Mouse (Mus musculus): ENCODE results near the gene Gm45140.

The Gm45140 gene

DNA sequence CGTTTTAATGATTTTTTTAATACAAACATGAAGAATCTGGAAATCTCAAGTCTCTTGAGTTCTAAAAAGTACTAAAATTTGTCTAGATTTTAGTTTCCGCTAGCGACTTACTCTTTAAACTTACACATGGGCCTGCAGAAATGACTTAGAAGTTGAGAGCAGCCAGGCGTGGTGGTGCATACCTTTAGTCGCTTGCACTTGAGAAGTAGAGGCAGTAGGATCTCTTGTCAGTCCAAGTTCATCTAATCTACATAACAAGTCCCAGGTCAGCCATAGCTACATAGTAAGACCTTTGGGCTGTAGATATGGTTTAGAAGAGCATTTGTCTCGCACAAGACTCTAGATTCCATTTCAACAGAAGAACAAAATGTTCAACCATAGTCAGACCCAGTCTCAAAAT lies 16.3 kb upstream of the Gm45140 start:
- POLR2A ChIA-PET: interaction anchor here in 3 of 4 experiments (0.7 to 8.0 kb wide), 18 partner anchors 8 to 193 kb away, joined by 3 to 52 read pairs (median 4); partner anchors contain the start of genes Isy1 (in 3 of the 3), Rab7 (in 2 of the 3), Copg1 (in 1 of the 3) and H1fx (in 1 of the 3)
- CTCF ChIA-PET: interaction anchor here in 1 of 4 experiments (0.7 kb wide), 1 partner anchor 13 kb away, joined by 9 read pairs; no protein-coding TSS in a partner anchor

DNA sequence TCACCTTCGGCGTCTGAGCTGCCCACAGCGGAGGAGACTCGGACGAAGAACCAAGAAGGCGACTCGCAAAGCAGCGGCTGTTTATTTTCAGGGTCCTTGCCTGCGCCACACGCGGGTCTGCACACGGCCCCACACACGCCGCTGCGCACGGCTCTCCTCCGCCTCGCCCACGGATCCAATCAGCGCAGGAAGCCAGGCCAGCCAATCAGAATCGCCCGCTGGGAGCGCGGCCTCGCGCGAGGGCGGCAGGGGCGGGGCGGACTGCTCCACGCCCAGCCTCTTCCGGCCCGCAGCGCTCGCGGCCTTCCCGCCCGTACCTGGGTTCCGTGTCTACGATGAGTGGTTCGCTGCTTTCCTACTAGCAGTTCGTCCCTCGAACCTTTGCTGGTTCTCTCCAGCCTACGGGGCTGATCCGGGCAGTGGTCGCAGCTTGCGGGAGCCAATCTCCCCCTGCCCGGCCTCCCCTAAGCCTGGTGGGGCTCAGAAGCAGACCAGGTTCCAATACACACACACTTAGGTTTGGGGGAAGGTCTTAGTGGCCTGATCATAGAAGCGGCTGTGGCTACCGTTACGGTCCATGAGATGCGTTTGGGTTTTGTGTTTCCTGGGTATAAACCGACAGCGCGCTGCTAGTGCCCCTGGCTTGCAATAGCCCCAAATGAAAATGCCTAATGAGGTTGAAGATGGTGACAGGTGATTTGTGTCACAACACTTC lies 15.5 kb upstream of the Gm45140 start, which contains the start of gene Cnbp:
TSS of gene Cnbp (minus strand) at position 207 of the 715 bp plus-strand sequence.
- CTCF ChIA-PET: no interaction called here
- POLR2A ChIA-PET: interaction anchor here in 3 of 4 experiments (0.5 to 8.0 kb wide), 9 partner anchors 8 to 728 kb away, joined by 3 to 52 read pairs (median 7); partner anchors contain the start of genes Isy1 (in 2 of the 3) and Rab7 (in 1 of the 3)

DNA sequence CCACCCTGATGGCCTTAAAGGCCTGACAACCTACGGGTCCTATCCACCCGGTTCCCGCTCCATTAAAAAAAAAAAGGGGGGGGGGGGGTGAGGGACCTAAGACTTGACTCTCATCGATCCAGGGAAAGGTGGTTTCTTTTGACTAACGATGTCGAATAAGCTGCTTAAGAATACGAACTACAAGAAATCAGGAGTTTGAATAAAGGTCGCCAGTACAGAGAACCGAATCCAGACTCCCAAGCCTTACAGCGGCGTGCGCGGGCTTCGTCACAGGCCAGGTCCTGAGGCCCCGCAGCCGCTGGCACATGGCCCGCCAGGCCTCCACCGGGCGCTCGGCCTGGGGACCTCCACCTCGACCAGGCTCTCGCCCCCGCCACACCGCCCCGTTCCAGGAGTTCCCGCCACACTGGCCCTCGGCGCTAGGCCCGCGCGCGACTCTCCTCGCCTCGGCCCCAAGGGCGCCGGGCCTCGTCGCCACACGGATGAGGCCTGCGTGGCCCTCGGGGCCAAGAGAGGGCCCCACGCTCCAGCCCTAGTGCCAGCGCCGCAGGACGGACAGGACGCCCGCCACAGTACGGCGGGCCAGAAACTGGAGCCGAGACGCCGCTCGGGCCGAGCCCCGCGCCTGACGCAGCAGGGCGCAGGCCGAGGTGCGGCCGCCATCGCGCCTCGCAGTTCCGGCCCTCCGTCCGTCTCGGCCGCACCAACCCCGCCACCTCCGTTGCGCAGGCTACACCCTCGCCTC lies 14.7 kb upstream of the Gm45140 start:
- ChIA-PET CTCF (no interaction called here), POLR2A (interaction anchor here (0.5 to 8.0 kb wide), 15 partner anchors 10 to 727 kb away, joined by 3 to 52 read pairs (median 3); partner anchors contain the start of genes Isy1 (in 2 of the 4), Copg1 (in 1 of the 4), Hmces (in 1 of the 4) and Rab7 (in 1 of the 4))

DNA sequence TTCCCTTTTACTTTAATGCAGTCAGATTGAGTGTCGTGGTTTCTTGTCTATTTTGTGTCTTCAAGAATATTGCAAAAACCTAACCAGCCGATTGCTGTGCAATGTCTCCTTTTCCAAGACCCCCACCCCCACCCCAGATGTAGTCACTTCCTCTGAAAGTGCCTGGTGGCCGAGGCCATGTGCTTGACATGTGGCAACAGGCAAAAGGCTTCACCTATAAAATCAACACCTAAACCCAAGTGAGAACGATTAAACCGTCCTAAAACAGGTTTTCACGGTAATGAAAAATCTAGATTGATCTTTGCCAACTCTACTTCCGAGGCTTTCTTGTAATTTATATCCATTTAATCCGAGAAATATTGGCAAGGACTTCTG lies 14.2 kb upstream of the Gm45140 start:
- ChIA-PET POLR2A (interaction anchor here (0.7 to 8.0 kb wide), 14 partner anchors 10 to 196 kb away, joined by 3 to 52 read pairs (median 3); partner anchors contain the start of genes Isy1 (in 2 of the 4), Hmces (in 1 of the 4), Rab43 (in 1 of the 4) and Rab7 (in 1 of the 4)), CTCF (no interaction called here)

DNA sequence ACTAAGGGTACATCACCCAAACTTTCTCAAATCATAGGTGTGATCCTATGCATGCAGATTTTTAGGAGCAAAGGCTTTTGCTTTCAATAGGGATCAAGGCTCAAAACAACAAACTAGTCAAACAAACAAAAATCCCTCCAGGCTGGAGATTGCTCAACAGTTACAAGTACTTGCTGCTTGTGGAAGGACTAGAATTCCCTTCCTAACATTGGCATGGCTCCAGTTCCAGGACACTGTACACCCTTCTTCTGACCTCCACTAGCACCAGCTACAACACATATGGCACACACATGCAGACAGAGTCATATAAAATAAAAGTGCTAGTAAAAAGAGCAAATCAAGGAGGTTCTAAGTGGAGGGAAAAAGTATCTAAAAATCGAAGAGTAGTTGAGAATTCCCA lies 11.2 kb upstream of the Gm45140 start:
- POLR2A ChIA-PET: interaction anchor here in 2 of 4 experiments (0.6 to 3.9 kb wide), 13 partner anchors 8 to 1650 kb away, joined by 3 to 25 read pairs (median 3); partner anchors contain the start of genes Copg1 (in 1 of the 2), Gm45140 (in 1 of the 2), Isy1 (in 1 of the 2) and Rab43 (in 1 of the 2)
- CTCF ChIA-PET: no interaction called here

DNA sequence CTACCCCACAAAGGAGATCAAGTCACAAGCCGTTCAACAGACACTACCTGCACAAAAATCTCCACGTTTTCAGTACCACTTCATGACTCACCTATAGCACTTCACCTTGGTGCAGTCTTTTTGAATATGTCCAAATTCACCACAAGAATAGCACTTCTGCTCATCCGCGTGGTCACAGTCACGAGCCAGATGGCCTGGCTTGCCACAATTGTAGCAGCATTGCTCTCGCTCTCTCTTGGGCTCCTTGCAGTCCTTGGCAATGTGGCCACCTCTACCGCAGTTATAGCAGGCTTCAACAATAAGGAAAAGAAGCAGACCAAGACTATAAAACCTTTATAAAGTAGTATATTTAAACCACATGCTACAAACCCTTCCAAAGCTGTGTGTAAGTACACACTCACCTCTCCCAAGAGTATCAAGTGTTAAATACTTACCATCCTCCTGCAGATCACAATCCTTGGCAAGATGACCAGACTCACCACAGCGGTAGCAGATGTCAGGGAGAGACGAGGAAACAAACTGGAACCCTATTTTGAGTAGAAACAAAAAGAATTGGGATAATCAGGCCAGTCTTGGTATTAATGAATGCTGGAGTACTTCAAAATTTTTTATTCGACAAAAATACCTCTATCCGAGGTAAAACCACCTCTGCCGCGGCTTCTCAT lies 9.6 kb upstream of the Gm45140 start:
- CTCF ChIA-PET: no interaction called here
- POLR2A ChIA-PET: interaction anchor here in 3 of 4 experiments (0.6 to 3.9 kb wide), 12 partner anchors 10 to 1183 kb away, joined by 3 to 25 read pairs (median 3); partner anchors contain the start of genes Aplf (in 1 of the 3), Efcc1 (in 1 of the 3), Gm45140 (in 1 of the 3) and Rab43 (in 1 of the 3)

DNA sequence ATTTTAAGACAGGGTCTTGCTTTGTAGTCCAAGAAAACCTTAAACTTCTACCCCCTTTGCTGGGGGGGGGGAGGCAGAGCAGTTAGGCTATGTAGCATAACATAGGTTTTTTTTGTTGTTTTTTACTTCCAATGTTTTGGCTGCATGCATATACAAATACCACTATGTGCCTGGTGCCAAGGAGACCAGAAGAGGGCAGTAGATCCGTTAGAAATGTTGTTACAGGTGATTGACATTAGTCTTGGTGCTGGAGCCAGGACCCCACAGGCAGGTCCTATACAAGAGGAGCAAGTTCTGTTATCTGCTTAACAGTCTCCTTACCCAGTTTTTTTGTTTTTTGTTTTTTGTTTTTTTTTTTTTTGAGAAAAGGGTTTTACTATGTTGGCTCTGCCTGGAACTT lies 6.7 kb upstream of the Gm45140 start:
- CTCF ChIA-PET: interaction anchor here in 1 of 4 experiments (0.6 kb wide), 1 partner anchor 156 kb away, joined by 6 read pairs; no protein-coding TSS in a partner anchor
- POLR2A ChIA-PET: interaction anchor here in 3 of 4 experiments (0.8 to 3.3 kb wide), 10 partner anchors 10 to 156 kb away, joined by 3 to 19 read pairs (median 4); partner anchors contain the start of genes Copg1 (in 1 of the 3) and Rab43 (in 1 of the 3)

DNA sequence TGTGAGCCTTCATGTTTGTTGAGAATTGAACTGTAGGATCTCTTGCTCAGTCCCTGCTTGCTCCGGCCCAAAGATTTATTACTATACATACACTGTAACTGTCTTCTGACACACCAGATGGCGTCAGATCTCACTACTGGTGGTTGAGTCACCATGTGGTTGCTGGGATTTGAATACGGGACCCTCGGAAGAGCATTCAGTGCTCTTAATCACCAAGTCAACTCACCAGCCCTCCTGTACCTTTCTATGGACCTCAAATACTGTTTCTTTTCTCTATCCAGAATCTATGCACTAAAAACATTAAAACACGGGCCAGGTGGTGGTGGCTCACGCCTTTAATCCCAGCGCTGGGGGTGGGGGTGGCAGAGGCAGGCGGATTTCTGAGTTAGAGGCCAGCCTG lies 6.0 kb upstream of the Gm45140 start:
- CTCF ChIA-PET: interaction anchor here in 1 of 4 experiments (0.6 to 2.5 kb wide), 2 partner anchors 23 to 156 kb away, joined by 5 to 6 read pairs; no protein-coding TSS in a partner anchor
- POLR2A ChIA-PET: interaction anchor here in 3 of 4 experiments (0.7 to 3.8 kb wide), 9 partner anchors 8 to 172 kb away, joined by 4 to 49 read pairs (median 7); partner anchors contain the start of genes Cnbp (in 2 of the 3), Efcc1 (in 1 of the 3) and Rab43 (in 1 of the 3)

DNA sequence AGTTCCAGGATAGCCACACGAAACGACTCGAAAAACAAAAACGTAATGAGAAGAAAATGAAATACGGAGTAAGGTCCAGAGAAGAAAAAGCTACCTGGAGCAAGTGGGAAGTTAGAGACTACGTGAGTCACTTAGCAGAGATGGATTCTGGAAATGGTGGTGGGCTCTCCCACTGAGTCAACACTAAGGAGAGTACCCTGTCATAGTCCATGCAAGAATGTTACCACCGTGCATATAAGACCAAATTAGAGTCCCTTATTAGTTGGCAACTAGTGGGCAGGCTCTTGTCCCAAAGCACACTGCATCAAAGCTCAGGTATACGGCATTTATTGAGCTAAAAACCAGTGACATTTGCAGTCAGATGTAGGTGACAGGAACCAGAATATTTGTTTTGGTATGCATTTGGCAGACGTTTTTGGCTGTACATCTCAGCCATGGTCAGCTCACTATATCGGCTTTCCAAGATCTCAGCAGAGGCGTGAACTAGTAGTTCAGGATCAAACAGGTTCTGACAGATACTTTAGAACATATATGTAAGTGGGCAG lies 4.3 kb upstream of the Gm45140 start:
- CTCF ChIA-PET: interaction anchor here in 1 of 4 experiments (0.9 to 2.5 kb wide), 2 partner anchors 22 to 36 kb away, joined by 3 to 5 read pairs; no protein-coding TSS in a partner anchor
- POLR2A ChIA-PET: interaction anchor here in 3 of 4 experiments (0.5 to 3.8 kb wide), 46 partner anchors 8 to 1158 kb away, joined by 3 to 49 read pairs (median 5); partner anchors contain the start of genes Cnbp (in 2 of the 3), H1fx (in 2 of the 3), Rab43 (in 2 of the 3) and Copg1 (in 1 of the 3)

DNA sequence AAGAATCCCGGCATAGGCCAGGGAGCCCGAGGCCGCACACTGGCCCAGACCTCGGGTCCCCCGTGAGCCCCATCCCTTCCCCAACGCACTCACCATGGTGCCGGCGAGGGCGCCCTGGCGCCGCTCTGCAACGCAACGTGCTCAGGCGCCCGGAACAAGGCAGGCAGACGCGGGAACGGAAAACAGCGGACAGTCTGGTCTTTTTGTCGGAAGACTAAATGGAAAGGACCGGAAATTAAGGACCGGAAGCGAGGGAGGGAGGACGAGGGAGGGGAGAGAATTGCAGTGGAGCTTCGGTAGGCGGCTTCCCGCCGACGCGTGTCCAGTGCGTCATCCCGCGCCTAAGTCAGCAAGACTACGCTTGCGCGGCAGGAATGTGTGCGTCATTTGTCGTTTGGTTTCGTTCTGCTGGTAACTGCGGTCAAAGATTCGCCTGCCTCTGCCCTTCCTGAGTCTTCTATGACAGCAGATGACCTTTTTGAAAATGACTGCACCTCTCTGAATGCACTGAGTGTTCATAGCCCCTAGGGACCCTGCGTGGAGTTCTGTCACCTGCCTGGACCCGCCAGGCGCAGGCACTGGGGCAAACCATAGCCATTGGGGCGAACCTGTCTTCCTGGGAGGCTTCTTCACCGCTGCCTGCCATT lies 3.1 kb upstream of the Gm45140 start, which contains the start of gene Isy1:
TSS of gene Isy1 (minus strand) at position 248 of the 647 bp plus-strand sequence.
- ChIA-PET POLR2A (interaction anchor here (0.5 to 3.8 kb wide), 82 partner anchors 8 to 1340 kb away, joined by 3 to 49 read pairs (median 4); partner anchors contain the start of genes Rab43 (in 3 of the 4), Cnbp (in 2 of the 4), H1fx (in 2 of the 4) and Rab7 (in 2 of the 4)), CTCF (interaction anchor here in 1 of 4 experiments (0.9 to 1.4 kb wide), 4 partner anchors 9 to 285 kb away, joined by 3 to 4 read pairs (median 3); no protein-coding TSS in a partner anchor)

DNA sequence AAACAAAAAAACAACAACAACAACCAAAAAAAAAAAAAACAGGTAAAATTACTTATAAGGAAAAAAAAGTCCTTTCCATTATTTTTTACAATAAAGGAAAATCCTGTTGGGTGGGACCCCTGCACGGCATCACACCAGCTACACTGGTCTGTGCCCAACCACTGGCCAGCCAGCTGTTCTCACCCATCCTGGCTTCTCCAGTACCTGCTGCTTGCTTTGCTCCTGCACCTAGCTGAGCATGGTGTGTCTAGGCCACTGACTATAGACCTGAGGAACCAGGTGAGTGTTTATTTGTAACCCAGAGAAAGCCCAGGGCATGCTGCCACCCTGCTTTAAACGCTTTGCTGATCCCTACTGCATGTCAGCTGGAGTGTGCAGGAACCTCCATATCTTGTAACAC lies 15.2 kb downstream of the Gm45140 start:
- ChIA-PET CTCF (interaction anchor here in 2 of 4 experiments (0.6 to 1.6 kb wide), 5 partner anchors 10 to 719 kb away, joined by 3 to 9 read pairs (median 3); partner anchors contain the start of gene Isy1 (in 1 of the 2)), POLR2A (interaction anchor here in 3 of 4 experiments (0.6 to 2.9 kb wide), 7 partner anchors 8 to 375 kb away, joined by 3 to 19 read pairs (median 3); partner anchors contain the start of genes Gm45140 (in 1 of the 3), Isy1 (in 1 of the 3) and Rab43 (in 1 of the 3))

DNA sequence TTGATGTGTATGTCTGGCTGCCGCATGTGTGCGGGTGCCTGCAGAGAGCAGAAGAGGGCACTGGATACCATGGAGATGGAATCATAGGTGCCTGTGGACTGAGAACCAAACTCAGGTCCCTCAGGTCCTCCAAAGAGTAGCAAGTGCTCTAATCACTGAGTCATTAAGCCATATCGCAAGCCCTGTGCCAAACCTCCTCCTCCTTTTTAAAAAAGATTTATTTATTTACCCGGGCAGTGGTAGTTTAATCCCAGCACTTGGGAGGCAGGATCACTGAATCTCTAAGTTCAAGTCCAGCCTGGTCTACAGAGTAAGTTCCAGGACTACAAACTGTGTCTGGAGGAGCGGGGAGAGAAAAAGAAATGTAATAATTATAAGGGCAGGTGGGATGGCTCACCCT lies 21.1 kb downstream of the Gm45140 start:
- POLR2A ChIA-PET: no interaction called here
- CTCF ChIA-PET: interaction anchor here in 1 of 4 experiments (0.7 kb wide), 1 partner anchor 73 kb away, joined by 3 read pairs; the partner anchor contains the start of gene Copg1

DNA sequence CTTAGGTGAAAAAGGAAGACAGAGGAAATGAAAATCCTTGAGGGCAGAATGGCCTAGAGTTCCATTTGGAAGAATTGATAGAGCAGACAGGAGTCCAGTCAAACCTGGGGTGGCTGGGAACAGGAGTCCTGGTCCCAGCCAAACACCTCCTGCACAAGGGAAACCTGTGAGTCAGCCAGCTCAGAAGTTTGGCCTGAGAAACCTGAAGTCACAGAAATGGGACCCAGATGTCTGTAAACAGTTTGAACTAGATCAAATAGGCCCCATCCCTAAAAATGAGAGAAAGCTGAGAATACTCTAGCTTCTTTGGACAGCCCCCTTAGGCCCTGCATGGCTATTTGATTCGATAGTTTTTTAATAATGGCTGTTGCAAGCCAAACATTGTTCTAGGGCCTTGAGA lies 22.9 kb downstream of the Gm45140 start:
- ChIA-PET POLR2A (interaction anchor here (0.5 to 2.8 kb wide), 30 partner anchors 8 to 1078 kb away, joined by 3 to 19 read pairs (median 5); partner anchors contain the start of genes Isy1 (in 3 of the 4), Copg1 (in 1 of the 4) and Efcc1 (in 1 of the 4)), CTCF (interaction anchor here in 1 of 4 experiments (0.5 kb wide), 1 partner anchor 75 kb away, joined by 3 read pairs; no protein-coding TSS in a partner anchor)

DNA sequence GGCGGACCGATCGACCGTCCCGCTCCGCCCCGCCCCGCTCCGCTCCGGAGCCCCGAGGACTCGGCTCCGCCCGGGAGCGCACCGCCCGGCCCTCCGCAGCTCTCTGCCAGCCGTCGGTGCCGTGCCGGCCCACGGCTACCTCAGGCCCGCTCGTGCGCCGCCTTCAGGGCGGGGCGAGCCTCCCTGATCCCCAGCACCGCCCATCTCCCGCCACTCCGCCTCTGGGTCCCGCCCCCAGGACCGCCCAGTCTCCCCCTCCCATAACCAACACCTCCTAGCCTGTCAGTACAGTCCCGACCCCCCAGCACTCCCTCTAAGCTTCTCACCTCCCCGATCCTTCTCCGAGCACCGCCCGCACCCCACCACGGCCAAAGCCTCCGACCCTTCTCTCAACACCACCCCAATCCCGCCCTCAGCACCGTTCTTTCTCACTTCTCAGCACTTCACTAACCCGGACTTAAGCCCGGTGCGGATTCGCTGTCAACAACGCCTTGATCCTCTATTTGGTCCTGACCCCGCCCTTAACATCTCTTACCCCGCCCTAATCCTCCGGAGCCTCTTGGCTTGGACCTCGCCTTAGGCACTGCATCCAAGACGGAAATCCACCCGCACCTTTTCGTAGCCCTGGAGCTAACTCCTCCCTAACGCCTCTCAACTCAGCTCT lies 23.8 kb downstream of the Gm45140 start, which contains the start of gene Rab43:
TSS of gene Rab43 (minus strand) at position 490 of the 664 bp plus-strand sequence.
- POLR2A ChIA-PET: interaction anchor here (0.5 to 2.8 kb wide), 43 partner anchors 9 to 883 kb away, joined by 3 to 19 read pairs (median 4); partner anchors contain the start of genes Isy1 (in 3 of the 4), Rab7 (in 3 of the 4), Copg1 (in 1 of the 4) and Efcc1 (in 1 of the 4)
- CTCF ChIA-PET: interaction anchor here in 2 of 4 experiments (0.5 to 1.1 kb wide), 2 partner anchors 74 to 106 kb away, joined by 3 read pairs; no protein-coding TSS in a partner anchor
